Mouse (Mus musculus): Measurements from ENCODE around the gene Bloc1s6. TPM values are rescaled to one million over a fixed set of nuclear protein-coding genes. Genes with fewer than 3 reads are reported as not detected.

The Bloc1s6 gene
- polyA plus RNA-seq, 1 experiment from 2014 or later: 47.5 TPM

DNA sequence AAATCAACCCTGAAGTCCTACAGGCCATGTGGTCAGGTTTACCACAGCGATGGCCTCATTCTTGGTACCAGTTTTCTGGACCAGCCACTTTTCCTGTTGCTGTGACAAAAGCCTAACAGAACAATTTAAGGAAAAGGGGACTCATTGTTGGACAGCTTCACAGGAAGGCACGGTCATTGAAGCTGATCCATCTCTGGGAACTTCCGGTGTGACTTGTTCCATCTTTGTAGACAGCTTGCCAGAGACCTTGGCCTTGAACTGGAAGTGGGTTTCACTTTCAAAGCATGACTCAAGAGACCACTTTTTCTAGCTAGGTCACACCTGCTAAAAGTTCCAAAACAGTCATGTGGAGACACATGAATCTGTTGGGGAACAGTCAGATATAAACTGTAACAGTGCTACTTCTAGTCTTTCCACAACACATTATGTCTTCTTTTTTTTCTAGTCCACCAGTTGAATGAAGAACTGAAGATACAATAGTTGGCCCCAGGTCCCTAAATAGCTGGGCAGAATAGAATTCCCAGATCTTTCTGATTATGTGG, 21.9 kb upstream of the Bloc1s6 start:
- WGBS: 74% methylated on average over 3 of the region's 3 CpGs
- H3K4me1 ChIP-seq: no peaks in the 10 kb centered on the region
- no peak for ATAC-seq (ENCODE audit: insufficient number of reproducible peaks, low FRiP score, low TSS enrichment, low read depth)
- H3K27ac ChIP-seq: no peak overlapping the region
- H3K9ac ChIP-seq: no peak overlapping the region
- H3K4me2 ChIP-seq: no peak overlapping the region
- no peaks in the 10 kb centered on the region for H3K36me3 ChIP-seq
- H3K4me3 ChIP-seq: no peak overlapping the region
- no peaks in the 10 kb centered on the region for H3K27me3 ChIP-seq
- H3K9me3 ChIP-seq: no peaks in the 10 kb centered on the region

DNA sequence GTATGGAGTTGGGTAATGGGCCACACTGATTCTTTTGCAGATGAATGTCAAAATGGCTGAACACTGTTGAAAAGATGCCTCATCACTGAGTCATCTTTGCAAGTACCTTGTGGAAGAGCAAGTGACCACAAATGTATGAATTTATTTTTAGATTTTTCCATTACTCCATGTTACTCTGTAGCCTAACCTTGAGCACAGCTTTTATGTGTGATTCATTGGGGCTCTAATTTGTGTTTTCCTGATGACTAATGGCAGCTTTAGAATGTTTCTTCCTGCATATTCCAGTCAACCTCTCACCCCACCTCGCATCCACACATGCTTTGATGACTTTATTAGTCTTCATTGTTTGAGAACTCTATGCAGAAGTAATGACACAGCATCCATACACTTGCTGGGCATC, 19.1 kb upstream of the Bloc1s6 start:
- H3K4me1 ChIP-seq: no peaks in the 10 kb centered on the region
- no peak overlapping the region for H3K9ac ChIP-seq
- H3K36me3 ChIP-seq: no peaks in the 10 kb centered on the region
- no peak overlapping the region for H3K4me2 ChIP-seq
- WGBS: 41% methylated on average over 1 of the region's 1 CpGs
- H3K27me3 ChIP-seq: no peaks in the 10 kb centered on the region
- H3K27ac ChIP-seq: no peak overlapping the region
- no peaks in the 10 kb centered on the region for H3K9me3 ChIP-seq
- no peak for ATAC-seq (ENCODE audit: insufficient number of reproducible peaks, low FRiP score, low TSS enrichment, low read depth)
- no peak overlapping the region for H3K4me3 ChIP-seq

DNA sequence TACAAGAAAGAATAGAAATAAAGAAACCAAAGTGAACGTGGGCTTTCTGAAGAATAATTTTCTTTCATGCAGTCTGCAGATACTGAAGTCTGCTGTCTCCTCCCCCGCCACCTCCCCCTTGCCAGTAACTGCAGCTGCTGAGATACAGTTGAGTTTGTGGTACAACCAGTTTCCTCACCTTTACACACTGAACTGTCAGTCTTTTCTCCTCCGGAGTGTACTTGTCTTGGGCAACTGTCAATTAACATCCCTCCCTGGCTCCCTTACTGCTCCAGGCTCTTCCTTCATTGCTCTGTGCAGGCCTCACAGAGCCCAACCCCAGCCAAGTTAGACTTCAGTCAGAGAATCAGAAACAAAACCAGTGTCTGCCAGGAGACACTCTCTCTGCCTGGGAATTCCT, 17.7 kb upstream of the Bloc1s6 start:
- Histone ChIP-seq H3K4me3 (no peak overlapping the region), H3K36me3 (no peaks in the 10 kb centered on the region), H3K4me2 (no peak overlapping the region), H3K4me1 (no peaks in the 10 kb centered on the region), H3K27ac (no peak overlapping the region), H3K9ac (no peak overlapping the region), H3K9me3 (no peaks in the 10 kb centered on the region), H3K27me3 (no peaks in the 10 kb centered on the region)
- ATAC-seq (ENCODE audit: insufficient number of reproducible peaks, low FRiP score, low TSS enrichment, low read depth): no peak
- 66% methylated on average over 3 of the region's 3 CpGs for WGBS

DNA sequence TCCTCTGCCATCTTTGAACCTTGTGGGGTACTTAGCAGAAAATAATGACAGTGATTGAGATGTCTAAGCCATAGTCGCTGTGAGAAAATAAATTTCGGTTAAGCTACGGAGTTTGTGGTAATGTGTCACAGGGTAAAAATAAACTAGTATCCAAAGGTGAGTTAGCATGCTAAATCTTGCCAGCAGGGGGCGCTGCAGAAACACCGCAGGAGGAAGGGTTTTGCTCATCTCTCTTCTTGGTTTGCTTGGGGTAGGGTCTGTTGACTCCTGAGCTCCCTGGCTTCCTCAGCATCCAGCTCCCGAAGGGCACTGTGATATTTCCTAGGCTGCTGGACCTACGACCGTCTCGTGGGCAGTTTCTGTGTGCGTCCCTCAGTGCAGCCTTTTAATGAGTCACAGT, 12.7 kb upstream of the Bloc1s6 start:
- Histone ChIP-seq H3K36me3 (no peaks in the 10 kb centered on the region), H3K9me3 (no peaks in the 10 kb centered on the region), H3K4me3 (no peak overlapping the region), H3K9ac (no peak overlapping the region), H3K27me3 (no peaks in the 10 kb centered on the region), H3K4me1 (no peaks in the 10 kb centered on the region), H3K27ac (no peak overlapping the region), H3K4me2 (no peak overlapping the region)
- 56% methylated on average over 10 of the region's 10 CpGs for WGBS
- ATAC-seq (ENCODE audit: insufficient number of reproducible peaks, low FRiP score, low TSS enrichment, low read depth): no peak

DNA sequence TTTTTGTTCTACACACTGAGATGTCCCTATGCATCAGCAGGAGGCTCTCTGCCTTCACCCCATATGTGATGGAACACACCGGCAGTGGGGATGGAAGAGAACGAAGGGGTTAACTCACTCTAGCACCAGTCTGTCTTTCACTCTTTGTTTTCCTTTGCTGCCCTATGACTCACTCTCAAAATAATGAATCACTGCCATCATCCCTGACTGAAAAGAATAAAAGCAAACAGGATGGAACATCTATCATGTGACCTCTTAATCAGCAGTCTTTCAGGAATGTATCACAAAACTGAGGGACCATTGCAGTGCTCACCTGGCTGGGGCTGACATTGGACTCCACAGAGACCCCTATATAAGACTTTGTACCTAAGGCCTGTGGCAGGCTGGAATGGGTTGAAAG, 6.8 kb upstream of the Bloc1s6 start:
- Histone ChIP-seq H3K4me3 (no peak overlapping the region), H3K36me3 (no peaks in the 10 kb centered on the region), H3K4me2 (no peak overlapping the region), H3K27me3 (peaks cover 6% of the 10 kb centered on the region; the same call in 1 of the 2 replicates), H3K27ac (no peak overlapping the region), H3K9me3 (no peaks in the 10 kb centered on the region), H3K4me1 (no peaks in the 10 kb centered on the region), H3K9ac (no peak overlapping the region)
- WGBS: 75% methylated on average over 2 of the region's 2 CpGs
- ATAC-seq (ENCODE audit: insufficient number of reproducible peaks, low FRiP score, low TSS enrichment, low read depth): no peak

DNA sequence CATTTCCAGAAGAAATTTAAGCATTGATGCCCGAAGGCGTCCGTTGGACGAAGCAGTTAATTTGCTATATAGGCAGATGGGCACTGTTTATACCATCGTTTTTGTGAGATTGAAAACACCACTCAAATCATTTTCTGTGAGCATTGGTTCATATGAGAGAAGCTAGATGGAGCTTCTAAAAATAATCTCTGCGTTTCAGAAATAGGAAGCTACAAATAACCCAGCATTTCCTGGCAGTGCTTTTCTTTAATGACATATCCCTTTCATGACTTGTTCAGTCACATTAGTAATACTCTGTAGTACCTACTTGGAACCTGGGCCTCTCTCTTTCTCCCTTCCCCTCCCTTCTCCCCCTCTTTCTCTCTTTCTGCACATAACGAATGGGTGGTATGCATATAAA, 720 bp downstream of the Bloc1s6 start:
- peak overlapping the region; percentile 58 for H3K4me2 ChIP-seq
- peaks cover 5% of the 10 kb centered on the region for H3K4me1 ChIP-seq
- ATAC-seq (ENCODE audit: insufficient number of reproducible peaks, low FRiP score, low TSS enrichment, low read depth): no peak
- no peaks in the 10 kb centered on the region for H3K9me3 ChIP-seq
- WGBS: 24% methylated on average over 7 of the region's 7 CpGs
- peak overlapping the region; percentile 89 for H3K4me3 ChIP-seq
- peak overlapping the region; percentile 97; the same call in 1 of the 2 replicates for H3K27ac ChIP-seq
- peaks cover 6% of the 10 kb centered on the region; the same call in 1 of the 2 replicates for H3K27me3 ChIP-seq
- H3K9ac ChIP-seq: peak overlapping the region; percentile 93
- H3K36me3 ChIP-seq: 0 out of 2 replicates have a peak, but pooled peaks cover 8% of the 10 kb centered on the region

DNA sequence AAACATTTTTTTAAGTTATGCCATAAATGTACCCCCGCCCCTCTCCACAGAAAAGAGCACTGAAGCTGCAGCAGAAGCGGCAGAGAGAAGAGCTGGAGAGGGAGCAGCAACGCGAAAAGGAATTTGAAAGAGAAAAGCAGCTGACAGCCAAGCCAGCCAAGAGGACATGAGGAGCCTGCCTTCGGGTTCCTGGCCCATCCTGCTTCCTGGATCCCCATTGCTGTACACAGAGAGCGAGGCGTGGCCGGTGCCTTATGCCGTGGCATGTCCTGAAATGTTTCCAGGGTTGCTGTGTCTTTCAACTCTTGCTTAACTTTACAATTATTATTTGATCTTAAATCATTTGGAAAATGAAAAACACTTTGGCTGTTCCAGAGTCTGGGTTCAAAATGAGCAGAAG, 8.2 kb downstream of the Bloc1s6 start:
- Histone ChIP-seq H3K27me3 (no peaks in the 10 kb centered on the region), H3K4me3 (no peak overlapping the region), H3K4me1 (no peaks in the 10 kb centered on the region), H3K27ac (no peak overlapping the region), H3K36me3 (peaks cover 47% of the 10 kb centered on the region), H3K9me3 (no peaks in the 10 kb centered on the region), H3K4me2 (no peak overlapping the region), H3K9ac (no peak overlapping the region)
- no peak for ATAC-seq (ENCODE audit: insufficient number of reproducible peaks, low FRiP score, low TSS enrichment, low read depth)
- WGBS: 83% methylated on average over 9 of the region's 9 CpGs

DNA sequence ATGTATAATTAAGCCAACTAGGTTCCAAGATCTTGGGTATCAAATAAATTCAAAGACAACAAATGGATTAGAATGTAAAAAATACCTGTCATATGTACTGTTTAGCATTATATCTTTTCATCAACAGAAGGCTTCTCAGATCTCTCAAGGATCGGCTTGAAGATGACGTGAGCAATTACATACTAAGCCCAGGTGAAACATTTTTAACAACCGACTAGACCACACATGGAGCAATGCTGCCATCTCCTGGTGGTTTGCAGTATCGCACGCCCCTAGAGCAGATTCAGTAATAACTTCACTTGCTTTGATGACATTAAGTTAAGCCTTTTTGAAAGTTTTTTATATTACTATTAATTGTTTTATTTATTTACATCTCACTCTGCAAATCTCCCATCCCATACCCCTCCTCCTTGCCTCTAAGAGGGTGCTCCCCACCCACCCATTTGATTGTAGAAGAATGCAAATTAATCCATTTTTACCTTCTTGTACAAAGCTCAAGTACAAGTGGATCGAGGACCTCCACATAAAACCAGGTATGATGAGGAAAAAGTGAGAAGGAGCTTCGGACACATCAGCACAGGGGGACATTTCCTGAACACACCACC, 15.5 kb downstream of the Bloc1s6 start:
- H3K4me1 ChIP-seq: no peaks in the 10 kb centered on the region
- no peak overlapping the region for H3K4me3 ChIP-seq
- H3K9me3 ChIP-seq: no peaks in the 10 kb centered on the region
- ATAC-seq (ENCODE audit: insufficient number of reproducible peaks, low FRiP score, low TSS enrichment, low read depth): no peak
- peaks cover under 1% of the 10 kb centered on the region; the same call in 1 of the 2 replicates for H3K36me3 ChIP-seq
- 14% methylated on average over 7 of the region's 7 CpGs for WGBS
- H3K27ac ChIP-seq: no peak overlapping the region
- H3K27me3 ChIP-seq: no peaks in the 10 kb centered on the region; the same call in 1 of the 2 replicates
- no peak overlapping the region for H3K9ac ChIP-seq
- H3K4me2 ChIP-seq: no peak overlapping the region

DNA sequence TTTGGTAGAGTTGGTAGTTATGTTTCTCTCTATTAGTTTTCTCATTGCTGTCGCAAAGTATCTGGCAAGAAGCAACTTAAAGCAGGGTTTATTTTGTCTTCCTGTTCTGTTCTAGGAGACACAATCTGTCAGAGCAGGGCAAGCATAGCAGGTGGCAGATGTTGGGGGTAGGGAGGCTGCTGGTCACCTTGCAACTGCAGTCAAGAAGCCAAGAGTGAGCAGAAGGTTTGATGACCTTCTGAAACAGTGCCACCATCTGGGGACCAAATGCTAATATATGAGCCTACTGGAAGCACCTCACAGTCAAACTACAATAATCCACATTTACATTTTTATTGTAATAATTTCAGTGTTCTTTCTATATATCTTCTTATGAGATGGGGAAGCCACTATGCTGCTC, 21.5 kb downstream of the Bloc1s6 start:
- Histone ChIP-seq H3K27ac (no peak overlapping the region), H3K4me3 (no peak overlapping the region), H3K27me3 (peaks cover 10% of the 10 kb centered on the region; the same call in 1 of the 2 replicates), H3K9ac (no peak overlapping the region), H3K9me3 (no peaks in the 10 kb centered on the region), H3K4me1 (no peaks in the 10 kb centered on the region), H3K4me2 (no peak overlapping the region), H3K36me3 (no peaks in the 10 kb centered on the region)
- WGBS: 96% methylated on average over 1 of the region's 1 CpGs
- no peak for ATAC-seq (ENCODE audit: insufficient number of reproducible peaks, low FRiP score, low TSS enrichment, low read depth)

DNA sequence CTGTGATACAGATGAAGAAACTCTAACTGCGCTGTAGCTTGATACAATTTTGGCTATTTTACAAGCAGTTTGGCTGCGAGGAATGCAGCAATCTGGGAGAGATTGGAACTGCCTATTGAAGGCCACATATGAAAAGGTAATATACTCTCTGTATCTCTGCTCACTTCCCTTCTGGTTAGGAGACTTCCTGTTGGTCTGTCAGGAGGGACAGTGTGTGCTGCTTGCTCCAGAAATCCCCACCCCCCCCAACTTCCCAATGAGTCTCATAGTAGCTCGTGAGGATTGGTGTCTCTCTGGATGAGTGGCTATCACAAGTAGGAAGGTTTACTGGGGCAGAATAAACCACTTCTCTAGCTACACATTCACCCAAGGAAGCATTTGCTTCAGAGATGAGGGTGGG, 24.7 kb downstream of the Bloc1s6 start:
- no peak for ATAC-seq (ENCODE audit: insufficient number of reproducible peaks, low FRiP score, low TSS enrichment, low read depth)
- WGBS: 44% methylated on average over 3 of the region's 3 CpGs
- Histone ChIP-seq H3K27ac (no peak overlapping the region), H3K4me3 (no peak overlapping the region), H3K9me3 (no peaks in the 10 kb centered on the region), H3K9ac (no peak overlapping the region), H3K4me1 (peaks cover 7% of the 10 kb centered on the region), H3K4me2 (no peak overlapping the region), H3K36me3 (no peaks in the 10 kb centered on the region), H3K27me3 (peaks cover 28% of the 10 kb centered on the region)

DNA sequence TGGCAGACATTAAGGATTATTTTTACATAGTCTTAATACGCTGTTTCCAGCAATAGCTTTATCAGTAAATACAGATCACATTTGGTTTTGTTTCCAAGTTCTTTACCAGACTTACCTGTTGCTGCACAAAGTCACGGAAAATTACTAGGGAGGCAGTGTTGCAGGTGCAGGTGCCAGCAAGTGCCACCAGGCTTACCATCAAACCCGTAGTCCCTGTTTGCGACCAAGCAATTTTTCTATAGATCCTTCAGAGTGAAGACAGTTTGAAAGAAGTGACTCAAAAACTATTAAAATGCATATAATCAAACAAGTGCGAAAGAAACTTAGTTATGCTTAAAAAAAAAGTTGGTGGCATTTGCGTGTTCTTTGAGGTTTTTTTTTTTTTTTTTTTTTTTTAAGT, 26.2 kb downstream of the Bloc1s6 start:
- Histone ChIP-seq H3K4me2 (no peak overlapping the region; the same call in 1 of the 2 replicates), H3K36me3 (no peaks in the 10 kb centered on the region), H3K4me3 (no peak overlapping the region), H3K4me1 (peaks cover 7% of the 10 kb centered on the region), H3K27ac (no peak overlapping the region), H3K9me3 (no peaks in the 10 kb centered on the region), H3K9ac (no peak overlapping the region), H3K27me3 (peaks cover 28% of the 10 kb centered on the region)
- WGBS: 43% methylated on average over 6 of the region's 6 CpGs
- no peak for ATAC-seq (ENCODE audit: insufficient number of reproducible peaks, low FRiP score, low TSS enrichment, low read depth)

DNA sequence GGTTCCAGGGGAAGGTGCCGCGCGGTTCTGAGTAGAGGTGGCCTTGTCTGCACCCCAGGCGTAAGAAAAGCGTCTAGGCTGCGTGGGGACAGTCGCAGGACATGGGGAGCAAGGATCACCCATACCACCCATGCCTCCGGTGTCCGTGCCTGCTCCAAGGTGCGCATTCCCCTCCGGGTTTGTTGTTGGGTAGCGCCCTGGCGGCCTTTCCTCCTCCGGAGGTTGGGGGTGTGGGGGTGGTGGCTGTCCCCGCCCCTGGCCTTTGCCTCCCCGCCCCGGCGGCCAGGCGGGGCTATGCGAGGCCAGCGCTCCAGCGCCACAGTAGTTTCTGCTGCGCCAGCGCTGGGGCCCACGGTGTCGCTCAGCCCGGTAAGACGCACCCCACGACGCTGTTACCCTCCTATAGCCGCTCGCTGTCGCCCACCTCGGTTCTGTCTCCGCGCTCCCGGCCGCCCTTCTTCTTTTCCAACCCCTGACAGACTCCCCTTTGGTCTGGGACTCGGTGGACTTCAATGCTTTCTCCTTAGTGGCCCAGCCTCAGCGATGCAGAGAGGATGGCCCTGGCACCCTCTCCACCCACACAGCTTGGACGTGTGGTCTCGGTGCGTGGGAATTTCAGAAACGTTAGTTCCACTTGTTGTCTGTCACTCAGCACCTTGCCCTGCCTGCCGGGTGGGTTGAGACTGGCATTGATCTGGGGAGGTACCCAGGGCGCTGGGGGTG, 26.9 kb downstream of the Bloc1s6 start, which contains the start of gene Sqor:
Gene Sqor (plus strand): TSS at position 167 of the 723 bp plus-strand sequence.
- Histone ChIP-seq H3K9me3 (no peaks in the 10 kb centered on the region), H3K4me1 (peaks cover 7% of the 10 kb centered on the region), H3K36me3 (no peaks in the 10 kb centered on the region), H3K27me3 (peaks cover 28% of the 10 kb centered on the region), H3K4me2 (peak within 1 kb of the TSS; percentile 91), H3K4me3 (peak within 1 kb of the TSS; percentile 46), H3K9ac (peak within 1 kb of the TSS; percentile 40; the same call in 1 of the 2 replicates), H3K27ac (no peak within 1 kb of the TSS)
- WGBS: 1% methylated on average over 41 of the region's 46 CpGs
- ATAC-seq (ENCODE audit: insufficient number of reproducible peaks, low FRiP score, low TSS enrichment, low read depth): 0 out of 2 replicates have a peak, but pooled peaks have one; percentile 52

All from limb, embryonic 15.5 days (tissue).